Mouse (Mus musculus): ENCODE data around the gene Stat5a. TPM values are rescaled to one million over a fixed set of nuclear protein-coding genes. Genes with fewer than 3 reads are reported as not detected.

Gene Stat5a
- total RNA-seq, 2 experiments from 2014 or later: 1.1 to 1.5 TPM

GRCm38 (mm10) chr11:100860198-100861048 is 1.3 kb downstream of the Stat5a start:
- peak; percentile 9 to 30 for DNase-seq

GRCm38 (mm10) chr11:100861335-100861734 is 2.2 kb downstream of the Stat5a start:
- no peak for DNase-seq

- DNase-seq: no peak
Measured at GRCm38 (mm10) chr11:100861836-100862235, 2.7 kb downstream of the Stat5a start.

- DNase-seq: no peak
Measured at GRCm38 (mm10) chr11:100863141-100863540, 4.0 kb downstream of the Stat5a start.

GRCm38 (mm10) chr11:100865618-100866017 is 6.5 kb downstream of the Stat5a start:
- DNase-seq: no peak

GRCm38 (mm10) chr11:100870256-100870967 is 11.3 kb downstream of the Stat5a start:
- DNase-seq: peak; percentile 57 to 60

- no peak for DNase-seq
Measured at GRCm38 (mm10) chr11:100870968-100871350, 11.8 kb downstream of the Stat5a start.

GRCm38 (mm10) chr11:100875761-100876160 is 16.6 kb downstream of the Stat5a start:
- no peak for DNase-seq

- no peak for DNase-seq
Measured at GRCm38 (mm10) chr11:100879321-100880078, 20.3 kb downstream of the Stat5a start.

- DNase-seq: no peak
Measured at GRCm38 (mm10) chr11:100883640-100884039, 24.5 kb downstream of the Stat5a start.

GRCm38 (mm10) chr11:100885472-100885871 is 26.3 kb downstream of the Stat5a start:
- no peak for DNase-seq

- no peak for DNase-seq
Measured at GRCm38 (mm10) chr11:100886188-100886740, 27.1 kb downstream of the Stat5a start.

- DNase-seq: no peak
Measured at GRCm38 (mm10) chr11:100887236-100887635, 28.1 kb downstream of the Stat5a start.

- no peak for DNase-seq
Measured at GRCm38 (mm10) chr11:100887764-100888163, 28.6 kb downstream of the Stat5a start.

GRCm38 (mm10) chr11:100888348-100888820 is 29.2 kb downstream of the Stat5a start:
- DNase-seq: no peak

GRCm38 (mm10) chr11:100890481-100890880 is 31.3 kb downstream of the Stat5a start:
- no peak for DNase-seq

- DNase-seq: no peak
Measured at GRCm38 (mm10) chr11:100891256-100892123, 32.3 kb downstream of the Stat5a start.

- no peak for DNase-seq
Measured at GRCm38 (mm10) chr11:100892435-100892834, 33.3 kb downstream of the Stat5a start.

GRCm38 (mm10) chr11:100893482-100893881 is 34.3 kb downstream of the Stat5a start:
- peak; percentile 85 to 87 for DNase-seq

GRCm38 (mm10) chr11:100894146-100894918 is 35.2 kb downstream of the Stat5a start:
- DNase-seq: no peak

- no peak for DNase-seq
Measured at GRCm38 (mm10) chr11:100896078-100896477, 36.9 kb downstream of the Stat5a start.

Measured in layer of hippocampus, postnatal 36 days (tissue).